Mouse (Mus musculus) 3T3-L1 (cell line): Measurements from ENCODE around the gene Dhrs7b.
"Not testable (repeated sequence)": the region's sequence is repeated elsewhere in the genome, so short reads cannot be mapped to it uniquely, and the experiment has no call there.

ENCODE experiments used
- DNase-seq: peaks from one replicate; pipeline ENCODE4 v3.0.0-alpha.2; 2015; ENCODE audit warnings: low read depth, low spot score

The Dhrs7b gene

GRCm38 (mm10) chr11:60830433-60831052 lies at the start of gene Dhrs7b:
TSS of gene Dhrs7b (plus strand) at chr11:60830631.
- DNase-seq, result peak; percentile 98

- no peak for DNase-seq
These were observed 46.1 kb upstream of the Dhrs7b start for GRCm38 (mm10) chr11:60784179-60784922.

GRCm38 (mm10) chr11:60787595-60787994 lies 42.8 kb upstream of the Dhrs7b start:
- DNase-seq, result no peak

DNA sequence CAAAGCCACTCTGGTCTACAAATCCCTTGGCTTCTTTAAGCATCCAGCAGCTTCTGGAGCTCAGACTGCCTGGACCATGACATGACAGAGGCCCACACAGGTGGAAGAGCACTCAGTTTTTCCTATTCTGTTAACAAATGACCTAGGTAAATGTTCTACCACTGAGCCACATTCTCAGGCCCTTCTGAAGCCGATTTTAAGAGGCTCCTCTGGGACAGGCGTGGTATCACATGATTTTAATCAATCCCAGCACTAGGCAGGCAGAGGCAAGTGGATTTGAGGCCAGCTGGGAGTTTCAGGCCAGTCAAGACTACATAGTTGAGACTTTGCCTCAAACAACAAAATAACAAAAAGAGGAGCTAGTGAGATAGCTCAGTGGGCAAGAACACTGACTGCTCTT lies 40.0 kb upstream of the Dhrs7b start:
- DNase-seq, result no peak

DNA sequence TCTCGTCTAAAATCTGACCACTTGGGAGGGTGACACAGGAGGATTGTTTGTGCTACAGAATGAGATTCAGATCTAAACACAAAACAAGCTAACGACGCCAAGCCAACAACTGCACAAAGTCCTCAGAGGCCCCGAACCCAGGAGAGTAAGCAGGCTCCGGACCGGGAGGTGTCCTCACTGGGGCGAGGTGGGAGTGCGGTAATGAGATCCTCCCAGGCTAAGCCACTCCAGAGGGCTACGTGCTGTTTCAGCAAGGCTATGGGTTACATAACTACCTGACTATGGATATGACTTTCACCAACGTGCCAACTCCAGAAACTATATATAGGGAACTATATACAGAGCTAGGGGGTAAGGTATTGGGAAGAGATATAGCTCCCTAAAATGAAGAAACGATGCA lies 34.1 kb upstream of the Dhrs7b start:
- DNase-seq, result no peak

DNA sequence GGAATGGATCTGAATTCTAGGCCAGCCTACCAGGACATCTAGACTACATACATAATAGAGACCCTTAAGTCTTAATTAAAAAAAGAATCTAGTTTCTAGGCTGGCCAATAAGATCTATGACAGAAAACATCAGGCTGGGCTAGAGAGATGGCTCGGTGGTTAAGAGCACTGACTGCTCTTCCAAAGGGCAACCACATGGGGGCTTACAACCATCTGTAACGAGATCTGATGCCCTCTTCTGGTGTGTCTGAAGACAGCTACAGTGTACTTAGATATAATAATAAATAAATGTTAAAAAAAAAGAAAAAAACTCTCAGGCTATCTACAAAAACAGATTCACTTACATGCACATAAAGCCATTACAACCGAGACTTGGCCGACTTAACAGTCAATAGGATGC lies 30.5 kb upstream of the Dhrs7b start:
- DNase-seq, result peak; percentile 32

- no peak for DNase-seq
These were observed 29.5 kb upstream of the Dhrs7b start for GRCm38 (mm10) chr11:60800892-60801291.

- peak; percentile 76 for DNase-seq
These were observed 22.0 kb upstream of the Dhrs7b start for GRCm38 (mm10) chr11:60808286-60809070.

- peak; percentile 60 for DNase-seq
These were observed 20.9 kb upstream of the Dhrs7b start for GRCm38 (mm10) chr11:60809546-60809945.

- peak; percentile 18 for DNase-seq
These were observed 20.1 kb upstream of the Dhrs7b start for GRCm38 (mm10) chr11:60810046-60810965.

DNA sequence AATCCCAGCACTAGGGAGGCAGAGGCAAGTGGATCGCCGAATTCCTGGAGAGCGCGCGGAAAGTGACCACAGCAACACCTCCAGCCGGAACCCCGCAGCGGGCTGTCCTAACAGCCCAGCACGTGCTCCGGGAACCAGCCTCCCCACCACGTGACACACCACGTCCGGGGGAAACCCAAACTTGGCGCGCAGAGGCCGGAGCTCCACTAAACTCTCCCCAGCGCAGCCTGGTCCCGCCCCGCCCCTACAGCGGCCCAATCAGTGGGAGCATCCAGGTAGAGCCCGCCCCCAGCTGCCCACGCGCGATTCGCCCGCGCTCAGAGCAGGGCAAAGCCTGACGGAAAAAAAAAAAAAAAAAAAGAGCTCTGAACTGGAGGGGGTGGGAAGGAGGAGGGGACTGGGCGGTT lies 19.4 kb upstream of the Dhrs7b start:
- peak; percentile 96 for DNase-seq

GRCm38 (mm10) chr11:60811618-60812017 lies 18.8 kb upstream of the Dhrs7b start, which contains the start of gene Shmt1:
TSS of gene Shmt1 (minus strand) at chr11:60811718.
- DNase-seq, result not testable (repeated sequence)

DNA sequence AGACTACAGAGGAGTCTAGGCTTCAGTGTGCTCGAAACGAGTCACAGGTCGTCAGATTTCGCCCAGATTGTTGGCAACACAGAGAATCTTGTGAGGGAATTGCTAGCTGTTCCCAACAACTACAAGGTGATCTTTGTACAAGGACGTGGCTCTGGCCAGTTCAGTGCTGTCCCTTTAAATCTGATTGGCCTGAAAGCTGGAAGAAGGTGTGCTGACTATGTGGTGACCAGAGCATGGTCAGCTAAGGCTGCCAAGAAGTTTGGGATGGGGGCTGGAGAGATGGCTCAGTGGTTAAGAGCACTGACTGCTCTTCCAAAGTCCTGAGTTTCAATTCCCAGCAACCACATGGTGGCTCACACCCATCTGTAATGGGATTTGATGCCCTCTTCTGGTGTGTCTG lies 14.0 kb upstream of the Dhrs7b start:
- no peak for DNase-seq

GRCm38 (mm10) chr11:60823771-60824170 lies 6.7 kb upstream of the Dhrs7b start:
- no peak for DNase-seq

GRCm38 (mm10) chr11:60825191-60825590 lies 5.2 kb upstream of the Dhrs7b start:
- DNase-seq, result no peak

DNA sequence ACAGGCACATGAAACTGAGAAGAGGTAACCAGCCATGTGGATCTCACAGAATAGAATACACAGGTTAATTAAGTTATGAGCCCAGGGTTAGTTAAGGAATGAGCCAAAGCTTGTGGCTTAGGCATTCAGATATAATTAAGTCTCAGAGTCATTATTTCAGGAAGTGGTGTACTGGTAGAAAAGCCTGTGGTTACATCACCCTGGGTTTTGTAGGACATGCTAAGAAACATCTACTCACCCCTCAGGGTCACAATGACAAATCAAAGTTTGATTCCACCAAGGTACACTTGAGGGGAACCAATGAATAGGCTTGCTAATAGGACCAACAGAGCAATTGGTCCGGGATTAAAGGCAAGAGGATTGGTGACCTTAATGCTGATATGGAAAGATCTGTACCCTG lies 3.7 kb upstream of the Dhrs7b start:
- no peak for DNase-seq

GRCm38 (mm10) chr11:60827241-60827945 lies 3.0 kb upstream of the Dhrs7b start:
- no peak for DNase-seq

- peak; percentile 65 for DNase-seq
These were observed 1.5 kb upstream of the Dhrs7b start for GRCm38 (mm10) chr11:60828903-60829302.

- DNase-seq, result no peak
These were observed 6.5 kb downstream of the Dhrs7b start for GRCm38 (mm10) chr11:60836897-60837296.

GRCm38 (mm10) chr11:60837644-60838406 lies 7.4 kb downstream of the Dhrs7b start:
- no peak for DNase-seq
